Mouse (Mus musculus) hindbrain, embryonic 11.5 days (tissue): ENCODE data around the gene Casp3. TPM values are rescaled to one million over a fixed set of nuclear protein-coding genes. Genes with fewer than 3 reads are reported as not detected.

Experiments
- ATAC-seq: fragments of 200-750 bp; cut with Nextera tagmentation; 2 replicates; pipeline ENCODE4 v1.8.0; 2017; ENCODE audit warnings: mild to moderate bottlenecking, moderate TSS enrichment, moderate library complexity; ENCODE audit not compliant: low FRiP score
- DNase-seq: peaks from one replicate; pipeline ENCODE4 v3.0.0-alpha.2; 2015; ENCODE audit warnings: low spot score
- H3K27ac ChIP-seq: fragments of 300-500 bp; sonication (generic); 2 replicates; pipeline ENCODE4 v1.5.1; 2014; ENCODE audit warnings: mild to moderate bottlenecking, low read depth, low read length
- H3K27me3 ChIP-seq: fragments of 300-500 bp; sonication (generic); 2 replicates; pipeline ENCODE4 v1.6.1; 2014; ENCODE audit warnings: mild to moderate bottlenecking, low read length, moderate library complexity, mixed read lengths; ENCODE audit not compliant: control insufficient read depth, insufficient read depth
- H3K36me3 ChIP-seq: fragments of 300-500 bp; sonication (generic); 2 replicates; pipeline ENCODE4 v1.6.1; 2014; ENCODE audit warnings: mild to moderate bottlenecking, low read length, moderate library complexity, mixed read lengths; ENCODE audit not compliant: control insufficient read depth, insufficient read depth
- H3K4me1 ChIP-seq: fragments of 300-500 bp; sonication (generic); replicated peaks from 2 replicates; pipeline ENCODE4 v1.6.1; 2014; ENCODE audit warnings: low read length, mixed read lengths; ENCODE audit not compliant: control insufficient read depth, insufficient read depth
- H3K4me2 ChIP-seq: fragments of 300-500 bp; sonication (generic); replicated peaks from 2 replicates; pipeline ENCODE4 v1.6.1; 2014; ENCODE audit warnings: mild to moderate bottlenecking, low read depth, low read length
- H3K4me3 ChIP-seq: fragments of 300-500 bp; sonication (generic); 2 replicates; pipeline ENCODE4 v1.5.1; 2014; ENCODE audit warnings: low read depth, low read length
- H3K9ac ChIP-seq: fragments of 300-500 bp; sonication (generic); 2 replicates; pipeline ENCODE4 v1.6.1; 2014; ENCODE audit warnings: low read depth, low read length
- H3K9me3 ChIP-seq: fragments of 300-500 bp; sonication (generic); 2 replicates; pipeline ENCODE4 v1.6.1; 2016; ENCODE audit warnings: low read length; ENCODE audit not compliant: control insufficient read depth
- WGBS: fragments of 180-500 bp; shearing (Covaris S2); extraction: QIAGEN DNeasy Blood & Tissue Kit; methylation state at CpG from one replicate; pipeline ENCODE4 v1.1.7; 2014; 5-methylcytosine and 5-hydroxymethylcytosine counted together
- polyA plus RNA-seq: library from polyadenylated mRNA; unstranded; fragments of >200 nt; fragmentation: Nextera tagmentation; extraction: Ambion mirVana; gene quantifications from 2 replicates; pipeline ENCODE4 v1.2.1, GENCODE M21; 2014

The Casp3 gene
- polyA plus RNA-seq, 1 experiment from 2014 or later = 134 TPM

GRCm38 (mm10) chr8:46598114-46598513 lies 19.0 kb upstream of the Casp3 start:
- no peak overlapping the region for H3K27ac ChIP-seq
- H3K4me1 ChIP-seq = no peaks in the 10 kb centered on the region
- 96% methylated on average over 2 of the region's 2 CpGs for WGBS
- H3K4me3 ChIP-seq = no peak overlapping the region
- no peak for ATAC-seq
- no peaks in the 10 kb centered on the region for H3K36me3 ChIP-seq
- H3K9me3 ChIP-seq = no peaks in the 10 kb centered on the region
- H3K27me3 ChIP-seq = no peaks in the 10 kb centered on the region
- DNase-seq = no peak
- no peak overlapping the region for H3K4me2 ChIP-seq
- H3K9ac ChIP-seq = no peak overlapping the region

- no peaks in the 10 kb centered on the region for H3K27me3 ChIP-seq
- H3K27ac ChIP-seq = no peak overlapping the region
- no peaks in the 10 kb centered on the region for H3K4me1 ChIP-seq
- H3K4me2 ChIP-seq = no peak overlapping the region
- 93% methylated on average over 5 of the region's 5 CpGs for WGBS
- DNase-seq (no peak), ATAC-seq (no peak)
- H3K36me3 ChIP-seq = no peaks in the 10 kb centered on the region
- H3K9ac ChIP-seq = no peak overlapping the region
- H3K9me3 ChIP-seq = no peaks in the 10 kb centered on the region
- H3K4me3 ChIP-seq = no peak overlapping the region
Measured at GRCm38 (mm10) chr8:46598753-46599152, 18.3 kb upstream of the Casp3 start.

- no peaks in the 10 kb centered on the region for H3K4me1 ChIP-seq
- no peak for DNase-seq
- WGBS = 95% methylated on average over 7 of the region's 7 CpGs
- H3K27ac ChIP-seq = no peak overlapping the region
- no peak for ATAC-seq
- no peaks in the 10 kb centered on the region for H3K27me3 ChIP-seq
- no peak overlapping the region for H3K4me3 ChIP-seq
- H3K9ac ChIP-seq = no peak overlapping the region
- no peaks in the 10 kb centered on the region for H3K36me3 ChIP-seq
- no peak overlapping the region for H3K4me2 ChIP-seq
- no peaks in the 10 kb centered on the region for H3K9me3 ChIP-seq
Measured at GRCm38 (mm10) chr8:46599314-46599904, 17.7 kb upstream of the Casp3 start.

GRCm38 (mm10) chr8:46600959-46601707 lies 16.0 kb upstream of the Casp3 start:
- H3K4me3 ChIP-seq = no peak overlapping the region
- H3K4me1 ChIP-seq = no peaks in the 10 kb centered on the region
- WGBS = 66% methylated on average over 10 of the region's 10 CpGs
- ATAC-seq = no peak
- H3K4me2 ChIP-seq = no peak overlapping the region
- peak; percentile 10 for DNase-seq
- no peaks in the 10 kb centered on the region for H3K36me3 ChIP-seq
- H3K27me3 ChIP-seq = no peaks in the 10 kb centered on the region
- H3K27ac ChIP-seq = no peak overlapping the region
- no peaks in the 10 kb centered on the region for H3K9me3 ChIP-seq
- H3K9ac ChIP-seq = no peak overlapping the region

- Histone ChIP-seq H3K9me3 (no peaks in the 10 kb centered on the region), H3K4me3 (no peak overlapping the region), H3K4me2 (no peak overlapping the region), H3K9ac (no peak overlapping the region), H3K36me3 (no peaks in the 10 kb centered on the region), H3K27me3 (no peaks in the 10 kb centered on the region), H3K27ac (no peak overlapping the region), H3K4me1 (no peaks in the 10 kb centered on the region)
- ATAC-seq = no peak
- no peak for DNase-seq
- 83% methylated on average over 5 of the region's 5 CpGs for WGBS
Measured at GRCm38 (mm10) chr8:46603587-46603986, 13.5 kb upstream of the Casp3 start.

- H3K27me3 ChIP-seq = no peaks in the 10 kb centered on the region
- H3K4me2 ChIP-seq = no peak overlapping the region
- WGBS = 80% methylated on average over 1 of the region's 1 CpGs
- no peak overlapping the region for H3K4me3 ChIP-seq
- no peak overlapping the region for H3K27ac ChIP-seq
- DNase-seq (no peak), ATAC-seq (no peak)
- H3K9me3 ChIP-seq = no peaks in the 10 kb centered on the region
- H3K4me1 ChIP-seq = no peaks in the 10 kb centered on the region
- no peak overlapping the region for H3K9ac ChIP-seq
- no peaks in the 10 kb centered on the region for H3K36me3 ChIP-seq
Measured at GRCm38 (mm10) chr8:46606930-46607329, 10.2 kb upstream of the Casp3 start.

GRCm38 (mm10) chr8:46611557-46611956 lies 5.5 kb upstream of the Casp3 start:
- no peaks in the 10 kb centered on the region for H3K36me3 ChIP-seq
- H3K27ac ChIP-seq = no peak overlapping the region
- WGBS = 95% methylated on average over 8 of the region's 8 CpGs
- H3K9me3 ChIP-seq = no peaks in the 10 kb centered on the region
- DNase-seq = no peak
- no peak for ATAC-seq
- H3K4me2 ChIP-seq = no peak overlapping the region
- no peak overlapping the region for H3K9ac ChIP-seq
- H3K4me1 ChIP-seq = no peaks in the 10 kb centered on the region
- no peaks in the 10 kb centered on the region for H3K27me3 ChIP-seq
- H3K4me3 ChIP-seq = no peak overlapping the region

- Histone ChIP-seq H3K4me2 (no peak overlapping the region), H3K4me1 (no peaks in the 10 kb centered on the region), H3K36me3 (no peaks in the 10 kb centered on the region), H3K27me3 (no peaks in the 10 kb centered on the region), H3K27ac (no peak overlapping the region), H3K4me3 (no peak overlapping the region), H3K9me3 (no peaks in the 10 kb centered on the region), H3K9ac (no peak overlapping the region)
- DNase-seq (no peak), ATAC-seq (no peak)
- WGBS = 75% methylated on average over 4 of the region's 4 CpGs
Measured at GRCm38 (mm10) chr8:46612913-46613312, 4.2 kb upstream of the Casp3 start.

- Histone ChIP-seq H3K4me3 (no peak overlapping the region), H3K36me3 (no peaks in the 10 kb centered on the region), H3K27me3 (no peaks in the 10 kb centered on the region), H3K27ac (no peak overlapping the region), H3K4me1 (no peaks in the 10 kb centered on the region), H3K9ac (no peak overlapping the region), H3K4me2 (no peak overlapping the region), H3K9me3 (no peaks in the 10 kb centered on the region)
- ATAC-seq = no peak
- 52% methylated on average over 4 of the region's 4 CpGs for WGBS
- DNase-seq = peak; percentile 6
Measured at GRCm38 (mm10) chr8:46613377-46613776, 3.7 kb upstream of the Casp3 start.
